Mouse (Mus musculus): Measurements from ENCODE around the gene Strip1. TPM values are rescaled to one million over a fixed set of nuclear protein-coding genes. Genes with fewer than 3 reads are reported as not detected.

The Strip1 gene
- polyA plus RNA-seq, 1 experiment from 2014 or later, result 36.4 TPM

DNA sequence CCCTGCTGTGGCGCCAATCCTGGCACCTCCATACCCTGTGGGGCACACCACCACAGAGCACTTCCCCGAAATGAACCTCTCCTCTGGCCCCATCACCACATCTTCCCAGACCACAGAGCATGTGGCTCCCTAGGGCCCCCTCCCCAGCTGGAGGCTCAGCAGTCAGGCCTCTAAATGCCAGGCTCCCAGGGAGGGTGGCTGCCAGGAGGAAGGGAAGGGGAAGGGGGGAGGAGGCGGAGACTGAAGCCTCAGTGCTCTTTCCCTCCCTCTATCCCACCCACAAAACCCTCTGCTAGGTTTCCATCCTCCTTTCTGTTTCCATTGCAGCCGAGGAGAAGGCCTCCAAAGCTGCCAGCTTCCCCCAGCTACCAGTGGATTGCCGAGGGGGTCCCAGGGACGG, 31.4 kb downstream of the Strip1 start:
- H3K9me3 ChIP-seq (replicated peaks; ENCODE audit: control insufficient read depth, low read length), result no peaks in the 10 kb centered on the region
- no peak for ATAC-seq (ENCODE audit: insufficient read depth, low FRiP score)
- H3K4me2 ChIP-seq (ENCODE audit: low read depth, low read length), result no peak overlapping the region
- H3K4me1 ChIP-seq (ENCODE audit: control insufficient read depth, insufficient read depth, low read length), result peaks cover 6% of the 10 kb centered on the region
- H3K27ac ChIP-seq (ENCODE audit: low read length), result no peak overlapping the region
- no peak overlapping the region for H3K4me3 ChIP-seq (replicated peaks; ENCODE audit: low read length)
- peaks cover 57% of the 10 kb centered on the region for H3K27me3 ChIP-seq (ENCODE audit: control insufficient read depth, insufficient read depth, low read length)
- no peak overlapping the region for H3K9ac ChIP-seq (ENCODE audit: low read length)
- no peaks in the 10 kb centered on the region for H3K36me3 ChIP-seq (ENCODE audit: control insufficient read depth, insufficient read depth, low read length)
- 44% methylated on average over 6 of the region's 6 CpGs for WGBS

DNA sequence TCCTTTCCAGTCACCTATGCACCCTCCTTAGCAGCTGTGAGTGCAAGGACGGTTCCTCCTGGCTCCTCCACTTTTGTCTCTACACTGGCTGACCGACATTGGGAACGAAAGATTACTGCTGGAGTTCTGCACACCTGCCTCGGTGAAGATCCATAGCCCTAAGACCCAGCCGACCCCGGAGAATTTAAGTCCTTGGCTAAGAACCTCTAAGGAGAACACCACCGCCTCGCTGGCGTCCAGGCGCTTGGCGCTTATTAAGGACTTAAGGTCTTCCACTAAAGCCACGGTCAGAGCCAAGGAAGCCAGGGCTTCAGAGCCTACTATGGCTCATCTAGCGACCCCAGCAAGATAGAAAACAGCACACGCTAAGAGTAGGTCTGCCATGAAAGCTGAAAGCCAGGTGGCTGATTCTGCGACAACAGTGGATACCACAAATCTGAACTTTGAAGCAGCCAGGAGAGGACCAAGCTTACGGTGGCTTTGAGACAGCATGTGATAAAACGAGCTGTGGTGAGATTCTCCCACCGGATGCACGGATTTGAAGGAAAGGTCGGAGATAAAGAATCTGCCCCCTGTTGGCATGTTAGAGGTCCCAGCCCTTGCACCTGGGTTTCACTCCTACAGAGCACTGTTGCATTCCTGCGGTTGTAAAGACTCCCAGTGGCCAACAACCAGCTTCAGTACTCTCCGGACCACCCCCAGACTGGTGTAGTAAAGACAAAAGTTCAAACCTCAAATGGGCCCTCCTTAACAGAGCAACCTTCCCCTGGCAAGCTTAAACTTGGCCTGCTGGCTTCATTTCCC, 33.7 kb downstream of the Strip1 start:
- no peak for ATAC-seq (ENCODE audit: insufficient read depth, low FRiP score)

DNA sequence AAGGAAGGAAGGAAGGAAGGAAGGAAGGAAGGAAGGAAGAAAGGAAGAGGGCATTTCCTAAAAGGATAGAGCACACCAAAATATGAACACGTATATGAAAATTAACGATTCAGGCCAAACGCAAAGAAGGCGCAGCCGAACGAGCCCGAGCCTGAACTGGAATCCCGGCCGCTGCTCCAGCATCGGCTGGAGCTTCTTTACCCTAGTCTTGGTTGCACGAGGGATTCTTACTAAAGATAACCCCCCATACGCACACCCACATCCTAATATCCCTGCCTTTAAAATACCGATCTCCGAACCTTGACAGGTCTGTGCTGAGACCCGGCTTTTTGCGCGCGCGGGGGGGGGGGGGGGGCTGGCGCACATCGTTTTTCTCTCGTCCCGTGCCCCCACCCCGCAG, 34.4 kb downstream of the Strip1 start:
- no peak overlapping the region for H3K4me3 ChIP-seq (replicated peaks; ENCODE audit: low read length)
- H3K36me3 ChIP-seq (ENCODE audit: control insufficient read depth, insufficient read depth, low read length), result no peaks in the 10 kb centered on the region
- ATAC-seq (ENCODE audit: insufficient read depth, low FRiP score), result no peak
- no peak overlapping the region for H3K4me2 ChIP-seq (ENCODE audit: low read depth, low read length)
- no peak overlapping the region for H3K27ac ChIP-seq (ENCODE audit: low read length)
- H3K9me3 ChIP-seq (replicated peaks; ENCODE audit: control insufficient read depth, low read length), result no peaks in the 10 kb centered on the region
- WGBS, result 4% methylated on average over 23 of the region's 24 CpGs
- peaks cover 10% of the 10 kb centered on the region for H3K4me1 ChIP-seq (ENCODE audit: control insufficient read depth, insufficient read depth, low read length)
- no peak overlapping the region for H3K9ac ChIP-seq (ENCODE audit: low read length)
- H3K27me3 ChIP-seq (ENCODE audit: control insufficient read depth, insufficient read depth, low read length), result peaks cover 87% of the 10 kb centered on the region

More for the DNA sequence above, 33.7 kb downstream of the Strip1 start:
- 11% methylated on average over 22 of the region's 22 CpGs for WGBS
- H3K36me3 ChIP-seq (ENCODE audit: control insufficient read depth, insufficient read depth, low read length), result no peaks in the 10 kb centered on the region
- peaks cover 80% of the 10 kb centered on the region for H3K27me3 ChIP-seq (ENCODE audit: control insufficient read depth, insufficient read depth, low read length)
- H3K4me3 ChIP-seq (replicated peaks; ENCODE audit: low read length), result no peak overlapping the region
- no peak overlapping the region for H3K27ac ChIP-seq (ENCODE audit: low read length)
- no peak overlapping the region for H3K9ac ChIP-seq (ENCODE audit: low read length)
- no peaks in the 10 kb centered on the region for H3K9me3 ChIP-seq (replicated peaks; ENCODE audit: control insufficient read depth, low read length)
- peaks cover 10% of the 10 kb centered on the region for H3K4me1 ChIP-seq (ENCODE audit: control insufficient read depth, insufficient read depth, low read length)
- H3K4me2 ChIP-seq (ENCODE audit: low read depth, low read length), result no peak overlapping the region

DNA sequence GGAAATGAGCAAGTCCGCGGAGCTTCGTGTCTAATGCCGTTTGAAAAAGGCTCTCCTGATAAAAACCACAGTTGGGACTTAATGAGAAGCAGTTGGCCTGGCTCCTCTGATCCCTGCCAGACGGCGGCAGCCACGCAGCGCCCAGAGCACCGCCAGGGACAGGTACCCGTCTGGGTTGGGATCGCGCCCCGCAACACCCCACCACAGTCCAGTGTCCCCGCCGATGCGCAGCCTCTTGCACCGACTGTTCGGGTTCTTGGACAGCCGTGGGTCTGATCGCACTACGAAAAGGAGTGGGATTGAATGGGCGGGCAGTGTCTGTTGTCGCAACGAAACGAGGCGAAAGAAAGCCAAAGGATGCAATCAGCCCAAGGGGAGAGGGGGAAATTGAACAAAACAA, 34.9 kb downstream of the Strip1 start:
- Histone ChIP-seq H3K36me3 (ENCODE audit: control insufficient read depth, insufficient read depth, low read length) (no peaks in the 10 kb centered on the region), H3K4me3 (replicated peaks; ENCODE audit: low read length) (no peak overlapping the region), H3K9me3 (replicated peaks; ENCODE audit: control insufficient read depth, low read length) (no peaks in the 10 kb centered on the region), H3K4me1 (ENCODE audit: control insufficient read depth, insufficient read depth, low read length) (peaks cover 10% of the 10 kb centered on the region), H3K27ac (ENCODE audit: low read length) (no peak overlapping the region), H3K27me3 (ENCODE audit: control insufficient read depth, insufficient read depth, low read length) (peaks cover 87% of the 10 kb centered on the region), H3K4me2 (ENCODE audit: low read depth, low read length) (no peak overlapping the region), H3K9ac (ENCODE audit: low read length) (no peak overlapping the region)
- under 1% methylated on average over 26 of the region's 26 CpGs for WGBS
- no peak for ATAC-seq (ENCODE audit: insufficient read depth, low FRiP score)

DNA sequence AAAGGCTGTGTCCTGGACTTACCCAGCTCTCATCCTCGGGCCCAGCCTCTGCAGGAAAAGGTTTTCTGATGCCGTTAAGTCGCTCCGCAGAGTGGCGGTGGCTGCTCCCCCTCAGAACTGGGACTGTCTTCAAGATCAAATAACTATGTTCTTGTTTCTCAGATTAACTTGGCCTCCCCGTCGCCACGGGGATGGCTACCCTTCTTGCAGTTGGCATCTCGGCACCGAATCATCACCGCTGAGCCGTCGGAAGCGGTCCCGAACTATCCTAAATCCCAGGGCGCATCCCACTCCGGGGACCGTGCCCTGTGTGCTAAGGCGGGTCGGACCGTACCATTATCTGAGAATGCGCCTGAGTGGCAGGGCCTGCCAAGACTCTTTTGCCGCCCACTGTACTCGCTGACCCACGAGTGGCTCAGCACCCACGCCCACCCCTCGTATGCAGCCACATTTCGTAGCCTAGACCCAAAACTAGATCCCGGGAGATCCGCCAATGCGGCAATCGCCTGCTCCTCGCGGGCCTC, 35.5 kb downstream of the Strip1 start:
- H3K9me3 ChIP-seq (replicated peaks; ENCODE audit: control insufficient read depth, low read length), result no peaks in the 10 kb centered on the region
- no peak overlapping the region for H3K4me2 ChIP-seq (ENCODE audit: low read depth, low read length)
- no peak overlapping the region for H3K9ac ChIP-seq (ENCODE audit: low read length)
- H3K36me3 ChIP-seq (ENCODE audit: control insufficient read depth, insufficient read depth, low read length), result no peaks in the 10 kb centered on the region
- H3K27ac ChIP-seq (ENCODE audit: low read length), result no peak overlapping the region
- H3K4me1 ChIP-seq (ENCODE audit: control insufficient read depth, insufficient read depth, low read length), result peaks cover 10% of the 10 kb centered on the region
- WGBS, result 2% methylated on average over 34 of the region's 34 CpGs
- H3K27me3 ChIP-seq (ENCODE audit: control insufficient read depth, insufficient read depth, low read length), result peaks cover 87% of the 10 kb centered on the region
- peak overlapping the region; percentile 37; the same call in 1 of the 2 replicates for H3K4me3 ChIP-seq (replicated peaks; ENCODE audit: low read length)
- no peak for ATAC-seq (ENCODE audit: insufficient read depth, low FRiP score)

DNA sequence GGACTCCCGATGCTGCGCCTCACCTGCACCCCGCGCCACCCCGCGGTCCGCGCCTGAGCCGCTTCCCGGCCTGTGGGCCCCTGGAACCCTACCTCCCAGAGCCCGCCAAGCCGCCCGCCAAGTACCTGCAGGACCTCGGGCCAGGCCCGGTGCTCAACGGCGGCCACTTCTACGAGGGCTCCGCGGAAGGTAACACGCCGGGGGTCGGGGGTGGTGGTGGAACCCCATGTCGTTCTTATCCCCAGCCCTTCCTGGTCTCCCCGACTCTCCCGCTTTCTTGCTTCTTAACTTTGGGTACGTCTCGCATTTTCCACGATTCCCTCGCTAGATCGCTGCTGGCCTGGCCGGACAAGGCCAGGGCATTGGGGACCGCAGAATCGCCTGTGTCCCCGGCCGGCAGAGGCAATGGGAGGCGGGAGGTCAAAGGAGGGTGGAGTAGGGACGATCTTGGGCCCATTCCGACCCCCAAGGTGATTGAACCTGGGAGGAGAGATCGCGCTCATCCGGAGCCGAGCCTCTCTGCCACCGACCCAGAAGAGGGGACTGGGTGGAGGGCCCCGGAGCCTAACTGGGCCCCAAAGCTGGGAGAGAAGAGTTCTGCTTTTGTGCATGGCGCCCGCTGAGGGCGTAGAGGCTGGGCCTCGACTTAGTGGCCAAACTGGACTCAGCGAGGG, 36.1 kb downstream of the Strip1 start:
- Histone ChIP-seq H3K4me1 (ENCODE audit: control insufficient read depth, insufficient read depth, low read length) (peaks cover 10% of the 10 kb centered on the region), H3K36me3 (ENCODE audit: control insufficient read depth, insufficient read depth, low read length) (no peaks in the 10 kb centered on the region), H3K4me3 (replicated peaks; ENCODE audit: low read length) (peak overlapping the region; percentile 37), H3K9me3 (replicated peaks; ENCODE audit: control insufficient read depth, low read length) (no peaks in the 10 kb centered on the region), H3K4me2 (ENCODE audit: low read depth, low read length) (peak overlapping the region; percentile 62), H3K9ac (ENCODE audit: low read length) (peak overlapping the region; percentile 35), H3K27ac (ENCODE audit: low read length) (no peak overlapping the region), H3K27me3 (ENCODE audit: control insufficient read depth, insufficient read depth, low read length) (peaks cover 86% of the 10 kb centered on the region)
- no peak for ATAC-seq (ENCODE audit: insufficient read depth, low FRiP score)
- under 1% methylated on average over 50 of the region's 50 CpGs for WGBS

DNA sequence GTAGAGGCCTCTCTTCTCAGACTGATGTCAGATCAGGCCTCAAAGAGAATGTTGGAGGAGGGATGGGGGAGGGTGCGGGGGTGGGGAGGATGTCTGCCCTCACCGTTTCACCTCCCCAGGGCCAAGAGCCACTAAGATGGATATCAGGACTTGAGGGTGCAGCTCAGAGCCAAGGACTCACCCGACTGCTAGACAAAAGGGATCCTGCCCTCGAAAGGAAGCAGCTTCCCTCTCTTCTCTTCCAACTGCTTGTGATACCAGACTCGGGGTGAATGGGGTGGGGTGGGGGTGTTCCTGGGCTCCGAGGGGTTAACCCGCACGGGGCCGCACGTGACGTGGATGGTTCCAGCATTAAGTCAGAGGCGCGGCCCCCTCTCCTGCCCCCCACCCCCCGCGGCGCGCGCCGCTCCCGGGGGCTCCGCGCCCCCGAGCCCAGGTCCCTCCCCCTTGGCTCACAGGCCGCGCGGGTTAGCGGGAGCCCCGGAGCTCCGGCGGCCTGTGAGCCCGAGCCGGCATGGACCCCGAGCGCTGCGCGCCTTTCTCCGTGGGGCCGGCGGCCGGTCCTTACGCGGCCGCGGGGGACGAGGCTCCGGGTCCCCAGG, 36.7 kb downstream of the Strip1 start, which contains the start of gene Alx3:
TSS of gene Alx3 (plus strand) at position 370 of the 602 bp plus-strand sequence.
- Histone ChIP-seq H3K4me1 (ENCODE audit: control insufficient read depth, insufficient read depth, low read length) (peaks cover 10% of the 10 kb centered on the region), H3K36me3 (ENCODE audit: control insufficient read depth, insufficient read depth, low read length) (no peaks in the 10 kb centered on the region), H3K27me3 (ENCODE audit: control insufficient read depth, insufficient read depth, low read length) (peaks cover 83% of the 10 kb centered on the region), H3K9ac (ENCODE audit: low read length) (peak within 1 kb of the TSS; percentile 35), H3K4me3 (replicated peaks; ENCODE audit: low read length) (peak within 1 kb of the TSS; percentile 37), H3K9me3 (replicated peaks; ENCODE audit: control insufficient read depth, low read length) (no peaks in the 10 kb centered on the region), H3K27ac (ENCODE audit: low read length) (no peak within 1 kb of the TSS), H3K4me2 (ENCODE audit: low read depth, low read length) (peak within 1 kb of the TSS; percentile 62)
- ATAC-seq (ENCODE audit: insufficient read depth, low FRiP score), result no peak; the same call in 1 of the 2 replicates
- 1% methylated on average over 43 of the region's 46 CpGs for WGBS

DNA sequence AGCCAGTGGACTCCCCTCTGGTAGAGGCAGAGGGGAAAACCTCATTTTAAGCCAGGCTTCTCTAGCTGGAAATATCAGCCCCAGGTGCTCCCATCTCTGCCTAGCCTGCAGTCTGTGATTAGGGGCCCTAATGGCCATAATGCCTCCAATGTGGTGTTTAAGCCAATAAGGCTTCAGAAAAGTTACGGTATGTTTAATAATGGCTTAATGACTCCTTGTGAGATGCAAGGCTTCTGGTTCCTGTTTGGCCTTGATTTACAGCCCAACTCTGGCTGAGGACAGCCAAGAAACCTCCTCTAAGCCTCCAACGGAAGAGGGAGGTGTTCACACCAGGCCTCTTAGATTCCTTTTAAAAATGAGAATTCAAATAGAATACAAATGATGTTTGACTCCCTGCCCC, 37.9 kb downstream of the Strip1 start:
- H3K4me1 ChIP-seq (ENCODE audit: control insufficient read depth, insufficient read depth, low read length), result peaks cover 10% of the 10 kb centered on the region
- H3K9me3 ChIP-seq (replicated peaks; ENCODE audit: control insufficient read depth, low read length), result no peaks in the 10 kb centered on the region
- no peak overlapping the region for H3K4me3 ChIP-seq (replicated peaks; ENCODE audit: low read length)
- no peak for ATAC-seq (ENCODE audit: insufficient read depth, low FRiP score)
- no peak overlapping the region for H3K4me2 ChIP-seq (ENCODE audit: low read depth, low read length)
- H3K36me3 ChIP-seq (ENCODE audit: control insufficient read depth, insufficient read depth, low read length), result no peaks in the 10 kb centered on the region
- H3K27ac ChIP-seq (ENCODE audit: low read length), result no peak overlapping the region
- 39% methylated on average over 2 of the region's 2 CpGs for WGBS
- peaks cover 72% of the 10 kb centered on the region for H3K27me3 ChIP-seq (ENCODE audit: control insufficient read depth, insufficient read depth, low read length)
- no peak overlapping the region for H3K9ac ChIP-seq (ENCODE audit: low read length)

DNA sequence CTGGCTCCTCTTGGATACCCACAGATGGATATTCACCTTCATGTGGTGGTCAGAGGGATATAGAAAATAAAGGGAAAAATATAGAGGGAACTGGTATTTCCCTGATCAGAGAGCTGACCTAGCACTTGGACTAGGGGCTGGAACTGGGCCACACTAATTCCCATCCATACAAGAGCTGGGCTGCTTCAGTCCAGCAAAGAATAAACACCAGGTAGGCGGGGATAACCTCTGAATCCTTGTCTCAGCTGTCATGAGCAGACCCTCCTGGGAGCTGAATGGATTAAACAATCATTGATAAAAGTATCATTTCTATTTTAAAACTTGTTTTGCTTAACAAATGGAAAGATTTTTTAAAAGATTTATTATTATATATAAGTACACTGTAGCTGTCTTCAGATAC, 39.9 kb downstream of the Strip1 start:
- no peak overlapping the region for H3K4me3 ChIP-seq (replicated peaks; ENCODE audit: low read length)
- no peaks in the 10 kb centered on the region for H3K36me3 ChIP-seq (ENCODE audit: control insufficient read depth, insufficient read depth, low read length)
- peaks cover 69% of the 10 kb centered on the region for H3K27me3 ChIP-seq (ENCODE audit: control insufficient read depth, insufficient read depth, low read length)
- peaks cover 10% of the 10 kb centered on the region for H3K4me1 ChIP-seq (ENCODE audit: control insufficient read depth, insufficient read depth, low read length)
- H3K9ac ChIP-seq (ENCODE audit: low read length), result no peak overlapping the region
- WGBS, result 39% methylated on average over 1 of the region's 1 CpGs
- H3K27ac ChIP-seq (ENCODE audit: low read length), result no peak overlapping the region
- H3K4me2 ChIP-seq (ENCODE audit: low read depth, low read length), result no peak overlapping the region
- H3K9me3 ChIP-seq (replicated peaks; ENCODE audit: control insufficient read depth, low read length), result no peaks in the 10 kb centered on the region
- ATAC-seq (ENCODE audit: insufficient read depth, low FRiP score), result no peak

Data from stomach, embryonic 16.5 days (tissue).